Mouse (Mus musculus): ENCODE measurements around the gene Ncoa6.

DNA sequence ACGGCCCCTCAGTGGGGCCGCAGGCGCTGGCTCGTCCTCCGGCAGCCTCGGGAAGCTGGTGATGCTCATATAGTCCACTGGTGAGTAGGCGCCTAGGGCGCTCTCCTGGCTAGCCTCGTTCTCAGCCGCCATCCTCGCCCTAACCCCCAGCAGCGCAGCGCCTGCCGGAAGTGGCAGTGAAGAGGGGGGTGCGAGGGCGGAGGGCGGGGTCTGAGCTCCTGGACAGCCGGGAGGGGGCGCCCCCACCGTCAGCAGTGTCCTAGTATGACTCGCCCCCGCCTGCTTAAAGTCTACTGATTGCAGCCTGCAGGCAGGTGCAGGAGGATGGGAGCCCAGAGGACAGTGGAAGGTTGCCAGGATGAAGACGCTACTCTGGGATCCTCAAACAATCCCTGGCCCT, 41.0 kb upstream of the Ncoa6 start:
- TF ChIP-seq CTCF (conservative IDR thresholded peaks at IDR 0.05; ENCODE audit: low read length) (0 out of 2 replicates have a peak, but pooled peaks have one; percentile 6), NANOG (IDR thresholded peaks at IDR 0.05; ENCODE audit: borderline replicate concordance, low read length) (no peak)

Measured in E14TG2a.4 (cell line).